Mouse (Mus musculus): ENCODE results near the gene Slc13a1.

DNA sequence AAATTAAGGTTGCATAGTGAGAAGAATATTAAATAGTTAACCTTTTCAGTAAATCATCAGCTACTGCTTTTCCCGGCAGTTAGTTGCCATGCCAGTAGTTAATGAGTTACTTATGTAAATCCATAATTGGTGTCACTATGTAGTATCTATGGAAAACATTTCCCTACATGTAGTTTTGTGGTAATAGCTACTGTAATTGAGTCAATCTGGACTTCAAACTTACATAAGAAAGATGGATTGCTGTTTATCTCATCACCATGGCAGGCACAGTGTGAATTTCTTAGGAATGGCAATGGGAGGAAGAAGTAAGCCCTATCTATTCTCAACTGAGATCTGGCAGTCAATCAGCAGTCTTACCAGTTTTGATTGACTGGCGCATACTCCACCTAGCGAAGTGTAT is 15.5 kb upstream of the Slc13a1 start:
- TF ChIP-seq POLR2A (IDR thresholded peaks at IDR 0.05; ENCODE audit: borderline replicate concordance, insufficient read depth, low read length) = no peak
- no peak for TF ChIP-seq CTCF (IDR thresholded peaks at IDR 0.05; ENCODE audit: borderline replicate concordance, insufficient read depth, low read depth, low read length)
